Mouse (Mus musculus): ENCODE data around the gene Zfp536.

DNA sequence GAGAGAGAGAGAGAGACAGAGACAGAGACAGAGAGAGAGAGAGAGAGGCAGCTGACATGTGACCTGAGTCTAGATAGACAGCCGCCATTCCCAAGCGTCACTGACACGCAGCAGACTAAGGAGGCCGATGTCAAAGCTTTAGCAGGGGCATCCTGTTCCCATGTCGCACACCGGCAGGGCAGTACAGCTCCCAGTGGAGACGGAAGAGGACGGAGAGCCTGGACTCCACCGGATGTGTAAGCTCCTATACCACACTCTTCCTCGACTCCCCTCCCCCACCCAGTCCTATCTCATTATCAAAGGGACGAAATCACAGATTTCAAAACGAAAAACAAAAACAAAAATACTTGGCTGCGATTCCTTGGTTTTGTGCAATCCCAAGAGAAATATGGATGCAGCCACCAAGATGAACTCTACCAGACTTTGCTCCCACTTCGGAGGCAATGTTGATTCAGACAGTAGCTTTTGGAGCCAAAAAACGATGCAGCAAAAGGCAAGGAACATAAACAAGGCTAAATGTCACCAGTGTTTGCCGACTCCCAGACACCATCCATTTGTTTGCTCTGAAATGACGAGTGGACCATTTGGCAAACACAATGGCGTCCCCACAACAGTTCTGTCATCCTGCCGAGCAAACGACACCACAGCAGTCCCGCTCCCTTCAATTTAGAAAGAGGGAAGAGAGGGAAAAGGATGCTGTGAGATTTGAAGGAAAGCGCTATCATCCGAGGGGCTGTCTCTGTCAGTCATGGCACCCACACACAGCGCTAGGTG lies 299.9 kb downstream of the Zfp536 start:
- TF ChIP-seq CTCF (IDR thresholded peaks at IDR 0.05; ENCODE audit: low read depth, low read length) (no peak), POLR2A (IDR thresholded peaks at IDR 0.05; ENCODE audit: insufficient read depth, low read length) (no peak), EP300 (IDR thresholded peaks at IDR 0.05; ENCODE audit: insufficient read depth, low read depth, low read length) (no peak)
